Mouse (Mus musculus): ENCODE results near the gene Angel1.

- TF ChIP-seq CTCF (IDR thresholded peaks at IDR 0.05; ENCODE audit: low read depth) (no peak), EP300 (IDR thresholded peaks at IDR 0.05; ENCODE audit: low read depth) (no peak)
These were observed 37.8 kb upstream of the Angel1 start for GRCm38 (mm10) chr12:86764060-86764459.
